Mouse (Mus musculus): Measurements from ENCODE around the gene BC051142. TPM values are rescaled to one million over a fixed set of nuclear protein-coding genes. Genes with fewer than 3 reads are reported as not detected.

The BC051142 gene
- polyA plus RNA-seq (2015; fragmentation: Nextera tagmentation; extraction: Ambion mirVana), result 0.81 and 1.2 TPM in 2 replicates

GRCm38 (mm10) chr17:34398711-34399393, at the start of gene BC051142:
BC051142 (plus strand) TSS chr17:34398820.
- Histone ChIP-seq H3K27me3 (replicated peaks; ENCODE audit: control insufficient read depth, insufficient read depth, low read length) (no peaks in the 10 kb centered on the region), H3K36me3 (ENCODE audit: control insufficient read depth, insufficient read depth, low read length) (no peaks in the 10 kb centered on the region), H3K9ac (ENCODE audit: low read depth, low read length) (peak within 1 kb of the TSS; percentile 79), H3K4me3 (ENCODE audit: low read length) (peak within 1 kb of the TSS; percentile 62), H3K4me2 (ENCODE audit: low read depth, low read length) (peak within 1 kb of the TSS; percentile 84), H3K27ac (ENCODE audit: low read length) (peak within 1 kb of the TSS; percentile 69), H3K4me1 (ENCODE audit: control insufficient read depth, insufficient read depth, low read length) (no peaks in the 10 kb centered on the region), H3K9me3 (ENCODE audit: control insufficient read depth, low read length) (no peaks in the 10 kb centered on the region)
- WGBS, result 9% methylated on average over 34 of the region's 34 CpGs
- peak; percentile 96 for ATAC-seq

GRCm38 (mm10) chr17:34349429-34349828, 49.2 kb upstream of the BC051142 start:
- H3K4me3 ChIP-seq (ENCODE audit: low read length), result no peak overlapping the region
- H3K9ac ChIP-seq (ENCODE audit: low read depth, low read length), result no peak overlapping the region
- no peaks in the 10 kb centered on the region; the same call in none of the 2 replicates for H3K27me3 ChIP-seq (replicated peaks; ENCODE audit: control insufficient read depth, insufficient read depth, low read length)
- no peak overlapping the region for H3K4me2 ChIP-seq (ENCODE audit: low read depth, low read length)
- H3K9me3 ChIP-seq (ENCODE audit: control insufficient read depth, low read length), result no peaks in the 10 kb centered on the region
- no peak for ATAC-seq
- 6% methylated on average over 4 of the region's 4 CpGs for WGBS
- H3K36me3 ChIP-seq (ENCODE audit: control insufficient read depth, insufficient read depth, low read length), result no peaks in the 10 kb centered on the region
- H3K4me1 ChIP-seq (ENCODE audit: control insufficient read depth, insufficient read depth, low read length), result no peaks in the 10 kb centered on the region
- H3K27ac ChIP-seq (ENCODE audit: low read length), result no peak overlapping the region

- ATAC-seq, result peak; percentile 89
- Histone ChIP-seq H3K36me3 (ENCODE audit: control insufficient read depth, insufficient read depth, low read length) (no peaks in the 10 kb centered on the region), H3K9ac (ENCODE audit: low read depth, low read length) (no peak within 1 kb of the TSS), H3K27me3 (replicated peaks; ENCODE audit: control insufficient read depth, insufficient read depth, low read length) (no peaks in the 10 kb centered on the region; the same call in none of the 2 replicates), H3K4me3 (ENCODE audit: low read length) (no peak within 1 kb of the TSS), H3K4me2 (ENCODE audit: low read depth, low read length) (peak within 1 kb of the TSS; percentile 25; the same call in 1 of the 2 replicates), H3K4me1 (ENCODE audit: control insufficient read depth, insufficient read depth, low read length) (no peaks in the 10 kb centered on the region), H3K9me3 (ENCODE audit: control insufficient read depth, low read length) (no peaks in the 10 kb centered on the region), H3K27ac (ENCODE audit: low read length) (peak within 1 kb of the TSS; percentile 61)
- 78% methylated on average over 5 of the region's 5 CpGs for WGBS
Observed at GRCm38 (mm10) chr17:34354539-34354938, 44.1 kb upstream of the BC051142 start, which contains the start of gene Btnl2. Btnl2 (plus strand) TSS chr17:34354822.

GRCm38 (mm10) chr17:34354940-34355339, 43.7 kb upstream of the BC051142 start:
- Histone ChIP-seq H3K4me3 (ENCODE audit: low read length) (no peak overlapping the region), H3K27me3 (replicated peaks; ENCODE audit: control insufficient read depth, insufficient read depth, low read length) (no peaks in the 10 kb centered on the region; the same call in 1 of the 2 replicates), H3K27ac (ENCODE audit: low read length) (peak overlapping the region; percentile 61), H3K9ac (ENCODE audit: low read depth, low read length) (no peak overlapping the region), H3K36me3 (ENCODE audit: control insufficient read depth, insufficient read depth, low read length) (no peaks in the 10 kb centered on the region), H3K4me2 (ENCODE audit: low read depth, low read length) (peak overlapping the region; percentile 25; the same call in 1 of the 2 replicates), H3K9me3 (ENCODE audit: control insufficient read depth, low read length) (no peaks in the 10 kb centered on the region), H3K4me1 (ENCODE audit: control insufficient read depth, insufficient read depth, low read length) (no peaks in the 10 kb centered on the region)
- WGBS, result 96% methylated on average over 1 of the region's 1 CpGs
- peak; percentile 63 for ATAC-seq

GRCm38 (mm10) chr17:34362954-34363546, 35.6 kb upstream of the BC051142 start:
- Histone ChIP-seq H3K9ac (ENCODE audit: low read depth, low read length) (no peak overlapping the region), H3K9me3 (ENCODE audit: control insufficient read depth, low read length) (no peaks in the 10 kb centered on the region), H3K4me3 (ENCODE audit: low read length) (no peak overlapping the region), H3K4me1 (ENCODE audit: control insufficient read depth, insufficient read depth, low read length) (no peaks in the 10 kb centered on the region), H3K27me3 (replicated peaks; ENCODE audit: control insufficient read depth, insufficient read depth, low read length) (no peaks in the 10 kb centered on the region), H3K4me2 (ENCODE audit: low read depth, low read length) (no peak overlapping the region), H3K36me3 (ENCODE audit: control insufficient read depth, insufficient read depth, low read length) (no peaks in the 10 kb centered on the region), H3K27ac (ENCODE audit: low read length) (no peak overlapping the region)
- no peak for ATAC-seq
- 82% methylated on average over 15 of the region's 15 CpGs for WGBS

GRCm38 (mm10) chr17:34363676-34364310, 34.8 kb upstream of the BC051142 start:
- H3K4me1 ChIP-seq (ENCODE audit: control insufficient read depth, insufficient read depth, low read length), result no peaks in the 10 kb centered on the region
- no peaks in the 10 kb centered on the region for H3K27me3 ChIP-seq (replicated peaks; ENCODE audit: control insufficient read depth, insufficient read depth, low read length)
- no peaks in the 10 kb centered on the region for H3K36me3 ChIP-seq (ENCODE audit: control insufficient read depth, insufficient read depth, low read length)
- WGBS, result 86% methylated on average over 3 of the region's 3 CpGs
- no peak overlapping the region for H3K27ac ChIP-seq (ENCODE audit: low read length)
- no peak overlapping the region for H3K9ac ChIP-seq (ENCODE audit: low read depth, low read length)
- H3K4me2 ChIP-seq (ENCODE audit: low read depth, low read length), result no peak overlapping the region
- ATAC-seq, result no peak
- H3K9me3 ChIP-seq (ENCODE audit: control insufficient read depth, low read length), result no peaks in the 10 kb centered on the region
- H3K4me3 ChIP-seq (ENCODE audit: low read length), result no peak overlapping the region

- no peaks in the 10 kb centered on the region for H3K9me3 ChIP-seq (ENCODE audit: control insufficient read depth, low read length)
- no peak overlapping the region for H3K27ac ChIP-seq (ENCODE audit: low read length)
- H3K4me1 ChIP-seq (ENCODE audit: control insufficient read depth, insufficient read depth, low read length), result no peaks in the 10 kb centered on the region
- no peak overlapping the region for H3K4me3 ChIP-seq (ENCODE audit: low read length)
- H3K36me3 ChIP-seq (ENCODE audit: control insufficient read depth, insufficient read depth, low read length), result no peaks in the 10 kb centered on the region
- 77% methylated on average over 10 of the region's 10 CpGs for WGBS
- H3K4me2 ChIP-seq (ENCODE audit: low read depth, low read length), result no peak overlapping the region
- no peaks in the 10 kb centered on the region for H3K27me3 ChIP-seq (replicated peaks; ENCODE audit: control insufficient read depth, insufficient read depth, low read length)
- ATAC-seq, result no peak
- H3K9ac ChIP-seq (ENCODE audit: low read depth, low read length), result no peak overlapping the region
Observed at GRCm38 (mm10) chr17:34365031-34365430, 33.6 kb upstream of the BC051142 start.

GRCm38 (mm10) chr17:34370563-34370962, 28.1 kb upstream of the BC051142 start:
- no peaks in the 10 kb centered on the region for H3K36me3 ChIP-seq (ENCODE audit: control insufficient read depth, insufficient read depth, low read length)
- H3K27me3 ChIP-seq (replicated peaks; ENCODE audit: control insufficient read depth, insufficient read depth, low read length), result no peaks in the 10 kb centered on the region
- H3K4me1 ChIP-seq (ENCODE audit: control insufficient read depth, insufficient read depth, low read length), result 0 out of 2 replicates have a peak, but pooled peaks cover 2% of the 10 kb centered on the region
- H3K9ac ChIP-seq (ENCODE audit: low read depth, low read length), result no peak overlapping the region
- H3K4me3 ChIP-seq (ENCODE audit: low read length), result no peak overlapping the region
- H3K9me3 ChIP-seq (ENCODE audit: control insufficient read depth, low read length), result no peaks in the 10 kb centered on the region
- H3K27ac ChIP-seq (ENCODE audit: low read length), result no peak overlapping the region; the same call in 1 of the 2 replicates
- peak; percentile 87 for ATAC-seq
- no peak overlapping the region for H3K4me2 ChIP-seq (ENCODE audit: low read depth, low read length)
- 39% methylated on average over 4 of the region's 4 CpGs for WGBS

GRCm38 (mm10) chr17:34373055-34373709, 25.4 kb upstream of the BC051142 start:
- Histone ChIP-seq H3K36me3 (ENCODE audit: control insufficient read depth, insufficient read depth, low read length) (no peaks in the 10 kb centered on the region), H3K9ac (ENCODE audit: low read depth, low read length) (no peak overlapping the region), H3K9me3 (ENCODE audit: control insufficient read depth, low read length) (no peaks in the 10 kb centered on the region), H3K4me1 (ENCODE audit: control insufficient read depth, insufficient read depth, low read length) (0 out of 2 replicates have a peak, but pooled peaks cover 2% of the 10 kb centered on the region), H3K4me3 (ENCODE audit: low read length) (no peak overlapping the region), H3K4me2 (ENCODE audit: low read depth, low read length) (peak overlapping the region; percentile 10; the same call in 1 of the 2 replicates), H3K27ac (ENCODE audit: low read length) (peak overlapping the region; percentile 58), H3K27me3 (replicated peaks; ENCODE audit: control insufficient read depth, insufficient read depth, low read length) (no peaks in the 10 kb centered on the region)
- WGBS, result 57% methylated on average over 6 of the region's 6 CpGs
- ATAC-seq, result peak; percentile 63
